Mouse (Mus musculus) lung, postnatal 0 days (tissue): ENCODE data around the gene Pla2g12b. TPM values are rescaled to one million over a fixed set of nuclear protein-coding genes. Genes with fewer than 3 reads are reported as not detected.
A peak's percentile ranks its signal among the peaks of the same experiment; 100 is the strongest.
"Not testable (repeated sequence)": the region's sequence is repeated elsewhere in the genome, so short reads cannot be mapped to it uniquely, and the experiment has no call there.

Source experiments
- ATAC-seq: fragments of 200-750 bp; cut with Nextera tagmentation; 2 replicates; pipeline ENCODE4 v1.8.0; 2017; ENCODE audit warnings: moderate library complexity
- DNase-seq: peaks from one replicate; pipeline ENCODE4 v3.0.0-alpha.2; 2016; ENCODE audit warnings: low spot score
- H3K27ac ChIP-seq: fragments of 300-500 bp; sonication (generic); 2 replicates; pipeline ENCODE4 v1.5.1; 2014; ENCODE audit warnings: antibody characterized with exemption, mild to moderate bottlenecking, low read length, mixed read lengths
- H3K27me3 ChIP-seq: fragments of 300-500 bp; sonication (generic); replicated peaks from 2 replicates; pipeline ENCODE4 v1.6.1; 2014; ENCODE audit warnings: low read length, mixed read lengths; ENCODE audit not compliant: insufficient read depth
- H3K36me3 ChIP-seq: fragments of 300-500 bp; sonication (generic); 2 replicates; pipeline ENCODE4 v1.6.1; 2014; ENCODE audit warnings: low read length, mixed read lengths; ENCODE audit not compliant: insufficient read depth
- H3K4me1 ChIP-seq: fragments of 300-500 bp; sonication (generic); 2 replicates; pipeline ENCODE4 v1.6.1; 2014; ENCODE audit warnings: antibody characterized with exemption, low read depth, low read length, mixed read lengths; ENCODE audit not compliant: insufficient read depth
- H3K4me2 ChIP-seq: fragments of 300-500 bp; sonication (generic); replicated peaks from 2 replicates; pipeline ENCODE4 v1.6.1; 2014; ENCODE audit warnings: low read depth, mild to moderate bottlenecking, low read length, moderate library complexity, mixed read lengths
- H3K4me3 ChIP-seq: fragments of 300-500 bp; sonication (generic); 2 replicates; pipeline ENCODE4 v1.5.1; 2014; ENCODE audit warnings: low read depth, low read length
- H3K9ac ChIP-seq: fragments of 300-500 bp; sonication (generic); replicated peaks from 2 replicates; pipeline ENCODE4 v1.6.1; 2014; ENCODE audit warnings: low read depth, mild to moderate bottlenecking
- H3K9me3 ChIP-seq: fragments of 300-500 bp; sonication (generic); 2 replicates; pipeline ENCODE4 v1.6.1; 2016; ENCODE audit warnings: low read length, mixed read lengths
- CTCF ChIP-seq: IDR thresholded peaks from 2 replicates; pipeline ENCODE4 v1.5.1; 2016; ENCODE audit warnings: antibody characterized with exemption, mild to moderate bottlenecking
- EP300 ChIP-seq: IDR thresholded peaks from 2 replicates; pipeline ENCODE4 v1.6.1; 2016; ENCODE audit warnings: antibody characterized with exemption, mild to moderate bottlenecking, control low read depth
- WGBS: fragments of 180-500 bp; shearing (Covaris S2); extraction: QIAGEN DNeasy Blood & Tissue Kit; methylation state at CpG from one replicate; pipeline ENCODE4 v1.1.7; 2014; 5-methylcytosine and 5-hydroxymethylcytosine counted together
- polyA plus RNA-seq: library from polyadenylated mRNA; unstranded; fragments of >200 nt; fragmentation: Nextera tagmentation; extraction: Ambion mirVana; gene quantifications from 2 replicates; pipeline ENCODE4 v1.2.1, GENCODE M21; 2015

The Pla2g12b gene
- polyA plus RNA-seq, 1 experiment from 2014 or later, result 0.43 TPM

DNA sequence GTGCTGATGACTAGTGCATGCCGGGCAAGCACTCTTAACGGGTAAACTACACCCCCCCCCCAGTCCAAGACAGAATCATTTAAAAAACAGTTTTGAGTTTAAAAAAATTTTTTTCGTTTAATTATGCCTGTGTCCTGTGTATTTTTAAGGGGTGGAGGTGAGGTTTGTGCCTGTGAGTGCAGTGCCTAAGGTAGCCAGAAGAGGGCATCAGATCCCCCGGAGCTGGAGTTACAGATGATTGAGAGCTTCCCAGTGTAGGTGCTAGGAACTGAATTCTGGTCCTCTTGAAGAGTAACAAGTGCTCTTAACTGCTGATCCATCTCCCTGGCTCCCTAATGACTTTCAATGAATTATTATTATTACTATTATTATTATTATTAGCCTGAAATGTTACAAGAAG lies 24.7 kb upstream of the Pla2g12b start:
- H3K9ac ChIP-seq, result no peak overlapping the region
- no peak overlapping the region for H3K4me2 ChIP-seq
- H3K36me3 ChIP-seq, result peaks cover 6% of the 10 kb centered on the region; the same call in 1 of the 2 replicates
- ATAC-seq (no peak), DNase-seq (no peak)
- H3K4me1 ChIP-seq, result 0 out of 2 replicates have a peak, but pooled peaks cover 5% of the 10 kb centered on the region
- WGBS, result 90% methylated on average over 4 of the region's 4 CpGs
- no peaks in the 10 kb centered on the region for H3K27me3 ChIP-seq
- H3K4me3 ChIP-seq, result no peak overlapping the region
- no peaks in the 10 kb centered on the region for H3K9me3 ChIP-seq
- TF ChIP-seq CTCF (peak; percentile 41), EP300 (no peak)
- H3K27ac ChIP-seq, result no peak overlapping the region

DNA sequence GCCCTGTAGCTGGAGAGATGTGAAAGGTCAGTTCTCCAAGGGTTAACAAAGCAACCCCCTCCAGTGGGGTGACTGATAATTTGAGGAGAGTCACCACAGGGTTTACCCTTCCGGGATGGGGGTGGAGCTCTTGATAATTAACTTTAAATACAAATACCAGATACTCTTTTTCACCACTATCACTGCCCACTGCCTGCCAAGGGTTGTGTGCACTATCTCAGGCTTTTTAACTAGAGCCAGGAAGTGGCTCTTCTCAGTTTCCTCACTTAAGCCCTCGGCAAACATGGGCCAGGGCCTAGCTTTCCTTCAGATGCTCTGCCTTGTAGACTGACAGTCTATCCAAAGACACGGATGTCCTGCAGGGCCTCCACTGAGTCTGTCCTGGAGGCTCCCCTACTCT lies 23.5 kb upstream of the Pla2g12b start:
- Histone ChIP-seq H3K27ac (no peak overlapping the region), H3K9me3 (no peaks in the 10 kb centered on the region), H3K36me3 (no peaks in the 10 kb centered on the region), H3K9ac (no peak overlapping the region), H3K4me1 (0 out of 2 replicates have a peak, but pooled peaks cover 5% of the 10 kb centered on the region), H3K4me2 (no peak overlapping the region), H3K27me3 (no peaks in the 10 kb centered on the region), H3K4me3 (no peak overlapping the region)
- no peak for TF ChIP-seq CTCF
- no peak for TF ChIP-seq EP300
- 25% methylated on average over 3 of the region's 3 CpGs for WGBS
- ATAC-seq (no peak), DNase-seq (no peak)

DNA sequence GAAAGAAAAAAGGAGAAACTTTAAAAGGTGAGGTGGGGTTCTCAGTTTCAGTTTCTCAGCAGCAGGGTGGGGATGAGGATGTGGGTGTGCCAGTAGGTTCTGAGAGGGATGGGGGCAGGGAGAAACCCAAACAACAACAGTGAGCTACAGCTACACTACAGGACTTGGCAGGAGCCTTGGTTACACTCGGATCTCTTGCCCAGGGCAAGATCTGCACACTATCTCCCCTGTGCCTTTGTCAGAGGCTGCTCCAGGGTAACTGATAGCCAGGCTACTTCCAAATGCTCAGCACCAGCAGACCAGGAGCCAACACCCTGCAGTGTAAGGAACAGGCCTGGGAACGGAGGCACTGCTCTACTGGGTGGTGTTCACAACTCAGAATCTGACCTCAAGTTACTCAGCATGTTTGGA lies 23.0 kb upstream of the Pla2g12b start:
- Histone ChIP-seq H3K36me3 (no peaks in the 10 kb centered on the region), H3K9me3 (no peaks in the 10 kb centered on the region), H3K9ac (no peak overlapping the region), H3K4me2 (no peak overlapping the region), H3K4me3 (no peak overlapping the region), H3K27me3 (no peaks in the 10 kb centered on the region), H3K27ac (0 out of 2 replicates have a peak overlapping the region, but pooled peaks have one; percentile 2), H3K4me1 (0 out of 2 replicates have a peak, but pooled peaks cover 5% of the 10 kb centered on the region)
- TF ChIP-seq CTCF, result no peak
- TF ChIP-seq EP300, result no peak
- no peak for DNase-seq
- peak; percentile 11; the same call in 1 of the 2 replicates for ATAC-seq
- 47% methylated on average over 2 of the region's 2 CpGs for WGBS

DNA sequence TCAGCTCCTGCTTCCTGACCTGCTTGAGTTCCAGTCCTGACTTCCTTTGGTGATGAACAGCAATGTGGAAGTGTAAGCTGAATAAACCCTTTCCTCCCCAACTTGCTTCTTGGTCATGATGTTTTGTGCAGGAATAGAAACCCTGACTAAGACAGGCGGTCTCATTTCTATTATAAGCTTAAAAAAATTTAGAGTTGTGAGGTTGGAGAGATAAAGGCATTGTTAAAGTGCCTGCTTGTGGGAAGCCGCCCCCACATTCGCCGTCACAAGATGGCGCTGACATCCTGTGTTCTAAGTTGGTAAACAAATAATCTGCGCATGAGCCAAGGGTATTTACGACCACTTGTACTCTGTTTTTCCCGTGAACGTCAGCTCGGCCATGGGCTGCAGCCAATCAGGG lies 21.9 kb upstream of the Pla2g12b start:
- not testable (repeated sequence) for H3K27me3 ChIP-seq, H3K9me3 ChIP-seq, H3K27ac ChIP-seq, H3K4me1 ChIP-seq, DNase-seq, H3K4me2 ChIP-seq, H3K4me3 ChIP-seq, ATAC-seq, H3K36me3 ChIP-seq, H3K9ac ChIP-seq
- WGBS, result 81% methylated on average over 5 of the region's 10 CpGs

DNA sequence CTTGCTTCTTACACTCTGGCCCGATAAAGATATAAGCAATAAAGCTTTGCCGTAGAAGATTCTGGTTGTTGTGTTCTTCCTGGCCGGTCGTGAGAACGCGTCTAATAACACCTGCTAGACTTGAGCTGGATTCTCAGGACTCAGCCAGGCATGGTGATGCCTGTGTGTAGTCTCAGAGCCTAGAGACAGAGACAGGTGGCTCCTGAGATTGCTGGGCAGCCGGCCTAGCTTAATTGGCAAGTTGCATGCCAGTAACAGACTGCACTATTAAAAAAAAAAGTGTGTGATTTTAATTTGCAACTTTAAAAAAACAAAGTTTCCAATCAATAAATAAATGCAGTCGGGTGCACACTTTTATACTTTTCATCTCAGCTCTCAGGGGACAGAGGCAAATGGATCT lies 16.5 kb upstream of the Pla2g12b start:
- no peak for DNase-seq
- H3K27me3 ChIP-seq, result no peaks in the 10 kb centered on the region
- no peak for TF ChIP-seq CTCF
- TF ChIP-seq EP300, result no peak
- H3K36me3 ChIP-seq, result no peaks in the 10 kb centered on the region
- H3K9ac ChIP-seq, result no peak overlapping the region
- no peak overlapping the region for H3K4me2 ChIP-seq
- no peak for ATAC-seq
- H3K27ac ChIP-seq, result no peak overlapping the region
- 85% methylated on average over 7 of the region's 8 CpGs for WGBS
- H3K4me1 ChIP-seq, result no peaks in the 10 kb centered on the region
- no peak overlapping the region for H3K4me3 ChIP-seq
- H3K9me3 ChIP-seq, result no peaks in the 10 kb centered on the region

DNA sequence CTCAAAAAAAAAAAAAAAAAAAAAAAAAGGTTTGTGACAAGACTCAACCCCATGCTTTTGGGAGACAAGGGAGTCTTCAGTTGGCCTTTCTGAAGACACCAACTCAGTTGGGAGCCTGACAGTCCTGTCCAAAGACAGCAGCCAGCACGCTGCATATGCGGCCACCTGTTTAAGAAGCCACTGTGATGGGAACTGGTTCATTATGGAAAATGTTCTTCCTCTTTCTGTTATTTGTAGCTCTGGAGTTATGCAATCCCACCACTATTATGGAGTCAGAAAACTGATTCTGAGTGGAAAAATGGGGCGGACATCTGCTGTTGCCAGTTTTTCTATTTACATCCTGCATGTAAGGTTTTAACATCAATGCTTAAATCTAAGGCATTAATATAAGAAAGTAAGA lies 13.8 kb upstream of the Pla2g12b start:
- 89% methylated on average over 3 of the region's 3 CpGs for WGBS

DNA sequence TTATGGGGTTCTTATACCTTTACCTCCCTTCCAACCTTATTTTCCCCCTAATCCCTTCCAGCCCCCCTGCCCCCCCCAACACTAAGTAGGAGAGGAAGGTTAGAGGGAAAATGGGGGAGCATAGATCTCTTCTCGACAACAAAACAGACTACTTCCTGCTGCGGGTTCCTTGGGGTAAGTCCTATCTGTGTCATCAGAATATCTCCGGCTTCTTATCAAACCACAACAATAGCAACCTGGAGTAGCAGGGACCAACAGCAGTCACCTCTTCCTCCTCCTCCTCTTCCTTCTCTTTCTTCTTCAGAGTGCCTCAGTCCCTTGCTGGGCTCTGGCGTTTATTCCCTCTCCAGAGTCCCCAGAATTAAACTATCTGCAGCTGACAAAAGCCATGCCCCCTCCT lies 11.6 kb upstream of the Pla2g12b start:
- no peaks in the 10 kb centered on the region for H3K4me1 ChIP-seq
- H3K9me3 ChIP-seq, result no peaks in the 10 kb centered on the region
- no peak overlapping the region for H3K9ac ChIP-seq
- ATAC-seq (no peak), DNase-seq (no peak)
- no peak overlapping the region for H3K27ac ChIP-seq
- H3K4me3 ChIP-seq, result no peak overlapping the region
- H3K36me3 ChIP-seq, result no peaks in the 10 kb centered on the region
- TF ChIP-seq CTCF (no peak), EP300 (no peak)
- 24% methylated on average over 4 of the region's 4 CpGs for WGBS
- H3K27me3 ChIP-seq, result no peaks in the 10 kb centered on the region
- no peak overlapping the region for H3K4me2 ChIP-seq

More for the DNA sequence above, 13.8 kb upstream of the Pla2g12b start:
- Histone ChIP-seq H3K4me3 (no peak overlapping the region), H3K9me3 (no peaks in the 10 kb centered on the region), H3K4me2 (no peak overlapping the region), H3K27ac (no peak overlapping the region), H3K9ac (no peak overlapping the region), H3K27me3 (no peaks in the 10 kb centered on the region), H3K36me3 (no peaks in the 10 kb centered on the region), H3K4me1 (no peaks in the 10 kb centered on the region)
- TF ChIP-seq CTCF, result no peak
- no peak for ATAC-seq
- DNase-seq, result no peak

DNA sequence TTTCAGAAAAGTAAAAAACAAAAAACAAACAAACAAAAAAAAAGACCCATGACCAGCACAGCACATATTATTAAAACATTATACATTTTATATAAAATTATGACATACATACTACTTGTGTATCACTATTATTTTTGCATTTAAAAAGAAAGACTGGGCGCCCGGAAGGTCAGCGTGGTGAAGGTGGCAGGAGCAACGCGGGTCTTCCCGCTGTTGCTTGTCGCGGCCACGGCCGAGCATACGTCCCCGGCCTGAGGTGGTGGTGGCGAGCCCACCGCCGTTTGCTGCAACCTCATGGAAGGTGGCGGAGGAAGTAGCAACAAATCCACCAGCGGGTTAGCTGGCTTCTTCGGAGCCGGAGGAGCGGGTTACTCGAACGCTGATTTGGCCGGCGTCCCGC lies 8.0 kb upstream of the Pla2g12b start, which contains the start of gene Gm10273:
Gene Gm10273, plus strand, starts transcription at position 172 of the 400 bp plus-strand sequence.
- not testable (repeated sequence) for H3K4me1 ChIP-seq, H3K27ac ChIP-seq, H3K36me3 ChIP-seq, ATAC-seq, H3K9ac ChIP-seq, H3K27me3 ChIP-seq, DNase-seq, H3K4me2 ChIP-seq, H3K4me3 ChIP-seq, H3K9me3 ChIP-seq
- WGBS, result 83% methylated on average over 10 of the region's 25 CpGs
